Mouse (Mus musculus) liver, embryonic 14.5 days (tissue): Measurements from ENCODE around the gene Hipk2.

Source experiments
- CTCF ChIP-seq: IDR thresholded peaks from 2 replicates; pipeline ENCODE4 v1.5.1; 2016; ENCODE audit warnings: antibody characterized with exemption, low read depth, control low read depth
- EP300 ChIP-seq: IDR thresholded peaks from 2 replicates; pipeline ENCODE4 v1.6.1; 2016; ENCODE audit warnings: antibody characterized with exemption, low read depth

DNA sequence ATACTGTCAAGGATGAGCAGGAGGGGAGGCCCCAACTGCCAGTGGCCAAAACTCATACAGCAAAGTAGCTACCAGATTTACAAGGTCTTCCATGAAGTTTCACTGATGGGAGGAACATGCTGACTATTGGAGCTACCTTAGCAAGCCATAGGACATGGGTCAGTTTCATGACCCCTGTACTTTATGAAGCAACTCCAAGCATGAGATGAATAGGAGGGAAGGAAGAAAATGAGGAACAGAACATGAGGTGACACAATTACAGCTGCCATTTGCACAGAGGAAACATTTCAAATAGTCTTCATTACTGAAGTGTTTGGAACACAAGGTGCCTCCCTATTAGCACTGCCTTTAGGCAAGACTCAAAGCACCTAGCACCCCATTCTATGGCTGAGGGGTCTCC is 10.2 kb downstream of the Hipk2 start:
- TF ChIP-seq CTCF (no peak), EP300 (no peak)
